Mouse (Mus musculus) limb, embryonic 11.5 days (tissue): ENCODE data around the gene Oog2. TPM values are rescaled to one million over a fixed set of nuclear protein-coding genes. Genes with fewer than 3 reads are reported as not detected.
"Not testable (repeated sequence)": the region's sequence is repeated elsewhere in the genome, so short reads cannot be mapped to it uniquely, and the experiment has no call there.

Experiments used
- ATAC-seq: fragments of 200-750 bp; cut with Nextera tagmentation; 2 replicates; pipeline ENCODE4 v1.8.0; 2017; ENCODE audit warnings: low read depth; ENCODE audit not compliant: insufficient number of reproducible peaks, low FRiP score, low TSS enrichment
- DNase-seq: peaks from one replicate; pipeline ENCODE4 v3.0.0-alpha.2; 2015; ENCODE audit warnings: low spot score
- H3K27ac ChIP-seq: fragments of 300-500 bp; sonication (generic); replicated peaks from 2 replicates; pipeline ENCODE4 v1.5.1; 2014; ENCODE audit warnings: low read depth, mild to moderate bottlenecking, low read length
- H3K27me3 ChIP-seq: fragments of 300-500 bp; sonication (generic); 2 replicates; pipeline ENCODE4 v1.6.1; 2014; ENCODE audit warnings: mild to moderate bottlenecking, low read length, mixed read lengths; ENCODE audit not compliant: control insufficient read depth, insufficient read depth
- H3K36me3 ChIP-seq: fragments of 300-500 bp; sonication (generic); 2 replicates; pipeline ENCODE4 v1.6.1; 2014; ENCODE audit warnings: mild to moderate bottlenecking, low read length, moderate library complexity, mixed read lengths; ENCODE audit not compliant: control insufficient read depth, insufficient read depth
- H3K4me1 ChIP-seq: fragments of 300-500 bp; sonication (generic); 2 replicates; pipeline ENCODE4 v1.6.1; 2014; ENCODE audit warnings: low read length, mixed read lengths; ENCODE audit not compliant: control insufficient read depth, insufficient read depth
- H3K4me2 ChIP-seq: fragments of 300-500 bp; sonication (generic); 2 replicates; pipeline ENCODE4 v1.6.1; 2014; ENCODE audit warnings: low read depth, mild to moderate bottlenecking, moderate library complexity; ENCODE audit not compliant: severe bottlenecking
- H3K4me3 ChIP-seq: fragments of 300-500 bp; sonication (generic); 2 replicates; pipeline ENCODE4 v1.5.1; 2014; ENCODE audit warnings: low read depth, low read length
- H3K9ac ChIP-seq: fragments of 300-500 bp; sonication (generic); 2 replicates; pipeline ENCODE4 v1.6.1; 2014; ENCODE audit warnings: mild to moderate bottlenecking, low read length
- H3K9me3 ChIP-seq: fragments of 300-500 bp; sonication (generic); 2 replicates; pipeline ENCODE4 v1.6.1; 2016; ENCODE audit warnings: low read length; ENCODE audit not compliant: control insufficient read depth
- WGBS: fragments of 180-500 bp; shearing (Covaris S2); extraction: QIAGEN DNeasy Blood & Tissue Kit; methylation state at CpG from one replicate; pipeline ENCODE4 v1.1.7; 2014; 5-methylcytosine and 5-hydroxymethylcytosine counted together
- polyA plus RNA-seq: library from polyadenylated mRNA; unstranded; fragments of >200 nt; fragmentation: Nextera tagmentation; extraction: Ambion mirVana; gene quantifications from 2 replicates; pipeline ENCODE4 v1.2.1, GENCODE M21; 2014

Oog2 gene
- not detected in 2 replicates for polyA plus RNA-seq

- ATAC-seq (no peak), DNase-seq (no peak)
- Histone ChIP-seq H3K4me1 (no peaks in the 10 kb centered on the region), H3K27ac (no peak within 1 kb of the TSS), H3K4me3 (no peak within 1 kb of the TSS), H3K27me3 (no peaks in the 10 kb centered on the region), H3K9me3 (no peaks in the 10 kb centered on the region; the same call in 1 of the 2 replicates), H3K36me3 (no peaks in the 10 kb centered on the region), H3K4me2 (no peak within 1 kb of the TSS), H3K9ac (no peak within 1 kb of the TSS)
- WGBS: 50% methylated on average over 1 of the region's 1 CpGs
Observed at GRCm38 (mm10) chr4:144190419-144190818, at the start of gene Oog2. TSS of gene Oog2 (plus strand) at chr4:144190719.

GRCm38 (mm10) chr4:144162563-144162962 lies 28.0 kb upstream of the Oog2 start, which contains the start of gene Oog3:
TSS of gene Oog3 (minus strand) at chr4:144162663.
- WGBS: 84% methylated on average over 1 of the region's 1 CpGs
- Histone ChIP-seq H3K9me3 (peaks cover 7% of the 10 kb centered on the region; the same call in 1 of the 2 replicates), H3K4me1 (no peaks in the 10 kb centered on the region), H3K4me2 (no peak within 1 kb of the TSS), H3K4me3 (no peak within 1 kb of the TSS), H3K9ac (no peak within 1 kb of the TSS), H3K36me3 (no peaks in the 10 kb centered on the region), H3K27me3 (no peaks in the 10 kb centered on the region), H3K27ac (no peak within 1 kb of the TSS)
- DNase-seq: no peak
- no peak for ATAC-seq

- H3K36me3 ChIP-seq, H3K4me2 ChIP-seq, H3K4me1 ChIP-seq, H3K27me3 ChIP-seq, H3K27ac ChIP-seq, ATAC-seq, H3K4me3 ChIP-seq, H3K9me3 ChIP-seq, H3K9ac ChIP-seq, DNase-seq: not testable (repeated sequence)
- 95% methylated on average over 1 of the region's 1 CpGs for WGBS
Observed at GRCm38 (mm10) chr4:144213218-144213617, 22.7 kb downstream of the Oog2 start, which contains the start of gene C87977. TSS of gene C87977 (minus strand) at chr4:144213318.

Other genes with a start within 250 kb of the Oog2 start
- not detected in 2 replicates for gene Pramef25, start 239.7 kb upstream of the Oog2 start, polyA plus RNA-seq
- not detected in 2 replicates for gene Gm13101, start 223.8 kb upstream of the Oog2 start, polyA plus RNA-seq
- gene Pramef17, start 196.3 kb upstream of the Oog2 start, polyA plus RNA-seq: not detected in 2 replicates
- not detected in 2 replicates for gene Pramel4, start 131.6 kb upstream of the Oog2 start, polyA plus RNA-seq
- gene Gm13102, start 84.2 kb upstream of the Oog2 start, polyA plus RNA-seq: not detected in 2 replicates
- not detected in 2 replicates for gene Oog3, start 28.1 kb upstream of the Oog2 start, polyA plus RNA-seq
- not detected in 2 replicates for gene C87977, start 22.6 kb downstream of the Oog2 start, polyA plus RNA-seq
- not detected in 2 replicates for gene Pramel5, start 89.8 kb downstream of the Oog2 start, polyA plus RNA-seq
- gene Gm13128, start 139.5 kb downstream of the Oog2 start, polyA plus RNA-seq: not detected in 2 replicates
- not detected in 2 replicates for gene Gm13119, start 167.2 kb downstream of the Oog2 start, polyA plus RNA-seq
- not detected in 2 replicates for gene Pramef20, start 187.2 kb downstream of the Oog2 start, polyA plus RNA-seq
- gene Pramef12, start 217.7 kb downstream of the Oog2 start, polyA plus RNA-seq: 0.29 TPM in 1 of 2 replicates, not detected in the other
- not detected in 2 replicates for gene 1700012P22Rik, start 248.1 kb downstream of the Oog2 start, polyA plus RNA-seq